Mouse (Mus musculus) Patski (cell line): ENCODE data around the gene Ilf3. TPM values are rescaled to one million over a fixed set of nuclear protein-coding genes. Genes with fewer than 3 reads are reported as not detected.
A peak's percentile ranks its signal among the peaks of the same experiment; 100 is the strongest.

Source experiments
- ATAC-seq: fragments of 100-300 bp; one replicate; pipeline ENCODE4 v1.8.0; 2021
- CTCF ChIA-PET: fragments of 350-600 bp; sonication (Branson Sonifier 250); formaldehyde crosslinking; loops from one replicate; lab custom pipeline; 2022; ENCODE audit warnings: inconsistent platforms; lab: Charles Lee
- POLR2A ChIA-PET: fragments of 350-600 bp; sonication (Branson Sonifier 250); formaldehyde crosslinking; loops from one replicate; lab custom pipeline; 2022; ENCODE audit warnings: antibody characterized with exemption, inconsistent platforms; lab: Charles Lee
- DNase-seq: peaks from one replicate; pipeline ENCODE4 v3.0.0-alpha.2; 2011; ENCODE audit warnings: low read depth, low spot score
- H3K27me3 ChIP-seq: fragments of 371-371 bp; one replicate; pipeline ENCODE4 v1.5.1; 2021
- CTCF ChIP-seq: fragments of 100-300 bp; IDR thresholded peaks from one replicate; pipeline ENCODE4 v1.5.1; 2021
- in situ Hi-C: fragments of 300-500 bp; cut with MboI; formaldehyde crosslinking; loops from 3 replicates; pipeline ENCODE4 v1.11.1; 2018; ENCODE audit warnings: low pct_unique_long_range_greater_than_20kb, mixed read lengths
- polyA plus RNA-seq: library from polyadenylated mRNA; unstranded; gene quantifications from one replicate; pipeline ENCODE4 v1.2.3, GENCODE M21; 2021

Ilf3 gene
- polyA plus RNA-seq, 1 experiment from 2014 or later = 110 TPM

- ATAC-seq (no peak), DNase-seq (no peak)
- no peak for TF ChIP-seq CTCF
- ChIA-PET CTCF (interaction anchor here (1.3 to 5.3 kb wide), 3 partner anchors 40 to 55 kb away, joined by 4 to 74 read pairs (median 42); no protein-coding TSS in a partner anchor), POLR2A (no interaction called here)
- in situ Hi-C loops = loop anchor here (5.0 kb wide), 1 partner anchor 37 kb away; no protein-coding TSS in a partner anchor
- H3K27me3 ChIP-seq = no peaks in the 10 kb centered on the region
These were observed 12.9 kb upstream of the Ilf3 start for GRCm38 (mm10) chr9:21354796-21355195.

- CTCF ChIA-PET = interaction anchor here (0.7 to 5.3 kb wide), 28 partner anchors 8 to 134 kb away, joined by 3 to 74 read pairs (median 6); partner anchors contain the start of genes Cdkn2d and Slc44a2
- POLR2A ChIA-PET = interaction anchor here (0.6 to 2.2 kb wide), 8 partner anchors 11 to 91 kb away, joined by 3 to 13 read pairs (median 4); no protein-coding TSS in a partner anchor
- in situ Hi-C loops = no loop called here
These were observed 10.5 kb upstream of the Ilf3 start for GRCm38 (mm10) chr9:21356981-21357718.

GRCm38 (mm10) chr9:21366541-21367220, 990 bp upstream of the Ilf3 start:
- in situ Hi-C loops = loop anchor here (5.0 kb wide), 2 partner anchors 46 to 96 kb away; partner anchors contain the start of gene Qtrt1
- H3K27me3 ChIP-seq = no peaks in the 10 kb centered on the region
- no peak for ATAC-seq
- ChIA-PET CTCF (interaction anchor here (0.7 to 2.6 kb wide), 4 partner anchors 9 to 102 kb away, joined by 3 to 22 read pairs (median 3); no protein-coding TSS in a partner anchor), POLR2A (interaction anchor here (0.7 kb wide), 2 partner anchors 28 to 59 kb away, joined by 5 to 6 read pairs; no protein-coding TSS in a partner anchor)
- peak; percentile 82 for TF ChIP-seq CTCF
- DNase-seq = no peak

More at GRCm38 (mm10) chr9:21356981-21357718, 10.5 kb upstream of the Ilf3 start:
- no peaks in the 10 kb centered on the region for H3K27me3 ChIP-seq
- peak; percentile 78 for TF ChIP-seq CTCF
- DNase-seq = no peak
- ATAC-seq = no peak

- no peaks in the 10 kb centered on the region for H3K27me3 ChIP-seq
- in situ Hi-C loops = loop anchor here (5.0 kb wide), 2 partner anchors 44 to 94 kb away; partner anchors contain the start of gene Qtrt1
- no peak for TF ChIP-seq CTCF
- peak; percentile 32 for ATAC-seq
- DNase-seq = no peak
- POLR2A ChIA-PET = no interaction called here
- CTCF ChIA-PET = interaction anchor here (1.1 to 2.7 kb wide), 2 partner anchors 14 to 112 kb away, joined by 3 to 7 read pairs; no protein-coding TSS in a partner anchor
These were observed 487 bp downstream of the Ilf3 start for GRCm38 (mm10) chr9:21368131-21368584.

GRCm38 (mm10) chr9:21369080-21369479, 1.4 kb downstream of the Ilf3 start:
- in situ Hi-C loops = loop anchor here (5.0 kb wide), 2 partner anchors 43 to 93 kb away; partner anchors contain the start of gene Qtrt1
- no peak for ATAC-seq
- no peak for DNase-seq
- no peak for TF ChIP-seq CTCF
- H3K27me3 ChIP-seq = no peaks in the 10 kb centered on the region
- ChIA-PET CTCF (interaction anchor here (1.1 to 2.7 kb wide), 4 partner anchors 13 to 112 kb away, joined by 3 to 7 read pairs (median 5); no protein-coding TSS in a partner anchor), POLR2A (no interaction called here)

- ATAC-seq (no peak), DNase-seq (no peak)
- in situ Hi-C loops = no loop called here
- ChIA-PET POLR2A (no interaction called here), CTCF (interaction anchor here (1.1 to 2.2 kb wide), 3 partner anchors 14 to 106 kb away, joined by 3 to 6 read pairs (median 3); no protein-coding TSS in a partner anchor)
- H3K27me3 ChIP-seq = no peaks in the 10 kb centered on the region
- TF ChIP-seq CTCF = no peak
These were observed 3.2 kb downstream of the Ilf3 start for GRCm38 (mm10) chr9:21370876-21371275.

GRCm38 (mm10) chr9:21372508-21372907, 4.8 kb downstream of the Ilf3 start:
- no peaks in the 10 kb centered on the region for H3K27me3 ChIP-seq
- CTCF ChIA-PET = no interaction called here
- DNase-seq (no peak), ATAC-seq (no peak)
- POLR2A ChIA-PET = interaction anchor here (1.0 kb wide), 1 partner anchor 12 kb away, joined by 3 read pairs; no protein-coding TSS in a partner anchor
- in situ Hi-C loops = no loop called here
- TF ChIP-seq CTCF = no peak

GRCm38 (mm10) chr9:21379195-21379594, 11.5 kb downstream of the Ilf3 start:
- ChIA-PET POLR2A (no interaction called here), CTCF (no interaction called here)

GRCm38 (mm10) chr9:21380868-21381267, 13.2 kb downstream of the Ilf3 start:
- CTCF ChIA-PET = interaction anchor here (2.0 kb wide), 1 partner anchor 12 kb away, joined by 7 read pairs; no protein-coding TSS in a partner anchor
- TF ChIP-seq CTCF = peak; percentile 25
- DNase-seq (no peak), ATAC-seq (no peak)
- H3K27me3 ChIP-seq = no peaks in the 10 kb centered on the region
- POLR2A ChIA-PET = no interaction called here
- in situ Hi-C loops = no loop called here

More at GRCm38 (mm10) chr9:21379195-21379594, 11.5 kb downstream of the Ilf3 start:
- in situ Hi-C loops = no loop called here
- DNase-seq (no peak), ATAC-seq (no peak)
- TF ChIP-seq CTCF = no peak
- H3K27me3 ChIP-seq = no peaks in the 10 kb centered on the region

- in situ Hi-C loops = no loop called here
- CTCF ChIA-PET = interaction anchor here (1.3 kb wide), 1 partner anchor 25 kb away, joined by 8 read pairs; no protein-coding TSS in a partner anchor
- TF ChIP-seq CTCF = no peak
- DNase-seq = no peak
- no peaks in the 10 kb centered on the region for H3K27me3 ChIP-seq
- POLR2A ChIA-PET = interaction anchor here (0.9 kb wide), 1 partner anchor 102 kb away, joined by 3 read pairs; no protein-coding TSS in a partner anchor
- no peak for ATAC-seq
These were observed 16.3 kb downstream of the Ilf3 start for GRCm38 (mm10) chr9:21383966-21384365.
